Mouse (Mus musculus) liver, embryonic 12.5 days (tissue): ENCODE results near the gene Calcoco1. TPM values are rescaled to one million over a fixed set of nuclear protein-coding genes. Genes with fewer than 3 reads are reported as not detected.
A peak's percentile ranks its signal among the peaks of the same experiment; 100 is the strongest.

Experiments
- ATAC-seq: fragments of 200-750 bp; cut with Nextera tagmentation; 2 replicates; pipeline ENCODE4 v1.8.0; 2017; ENCODE audit warnings: moderate number of reproducible peaks, mild to moderate bottlenecking, moderate library complexity
- H3K27ac ChIP-seq: fragments of 300-500 bp; sonication (generic); 2 replicates; pipeline ENCODE4 v1.5.1; 2016; ENCODE audit warnings: mild to moderate bottlenecking
- H3K27me3 ChIP-seq: fragments of 300-500 bp; sonication (generic); replicated peaks from 2 replicates; pipeline ENCODE4 v1.6.1; 2016; ENCODE audit warnings: mild to moderate bottlenecking, moderate library complexity
- H3K36me3 ChIP-seq: fragments of 300-500 bp; sonication (generic); 2 replicates; pipeline ENCODE4 v1.6.1; 2016; ENCODE audit warnings: mild to moderate bottlenecking, moderate library complexity
- H3K4me1 ChIP-seq: fragments of 300-500 bp; sonication (generic); 2 replicates; pipeline ENCODE4 v1.6.1; 2016
- H3K4me2 ChIP-seq: fragments of 300-500 bp; sonication (generic); 2 replicates; pipeline ENCODE4 v1.6.1; 2016; ENCODE audit warnings: mild to moderate bottlenecking, moderate library complexity
- H3K4me3 ChIP-seq: fragments of 300-500 bp; sonication (generic); 2 replicates; pipeline ENCODE4 v1.5.1; 2016; ENCODE audit warnings: mild to moderate bottlenecking, moderate library complexity
- H3K9ac ChIP-seq: fragments of 300-500 bp; sonication (generic); 2 replicates; pipeline ENCODE4 v1.6.1; 2016; ENCODE audit warnings: mild to moderate bottlenecking, moderate library complexity
- H3K9me3 ChIP-seq: fragments of 300-500 bp; sonication (generic); replicated peaks from 2 replicates; pipeline ENCODE4 v1.6.1; 2016; ENCODE audit warnings: mild to moderate bottlenecking, moderate library complexity
- WGBS: fragments of 180-500 bp; shearing (Covaris S2); methylation state at CpG from one replicate; pipeline ENCODE4 v1.1.7; 2016; ENCODE audit not compliant: insufficient replicate concordance; 5-methylcytosine and 5-hydroxymethylcytosine counted together
- polyA plus RNA-seq: library from polyadenylated mRNA; unstranded; fragments of >200 nt; fragmentation: Nextera tagmentation; extraction: Ambion mirVana; gene quantifications from 2 replicates; pipeline ENCODE4 v1.2.1, GENCODE M21; 2016

Calcoco1 gene
- polyA plus RNA-seq, 1 experiment from 2014 or later, result 8.7 TPM

GRCm38 (mm10) chr15:102736127-102736944, 14.4 kb upstream of the Calcoco1 start:
- peak overlapping the region; percentile 57 for H3K4me2 ChIP-seq
- peak overlapping the region; percentile 26 for H3K4me3 ChIP-seq
- WGBS, result 10% methylated on average over 36 of the region's 36 CpGs
- no peaks in the 10 kb centered on the region for H3K9me3 ChIP-seq
- peaks cover 71% of the 10 kb centered on the region for H3K27me3 ChIP-seq
- ATAC-seq, result no peak
- no peaks in the 10 kb centered on the region for H3K36me3 ChIP-seq
- 0 out of 2 replicates have a peak overlapping the region, but pooled peaks have one; percentile 1 for H3K9ac ChIP-seq
- no peak overlapping the region for H3K27ac ChIP-seq
- H3K4me1 ChIP-seq, result peaks cover 7% of the 10 kb centered on the region; the same call in 1 of the 2 replicates

GRCm38 (mm10) chr15:102735031-102735430, 13.1 kb upstream of the Calcoco1 start:
- Histone ChIP-seq H3K4me2 (no peak overlapping the region), H3K27me3 (peaks cover 64% of the 10 kb centered on the region)

GRCm38 (mm10) chr15:102733759-102734531, 12.0 kb upstream of the Calcoco1 start:
- H3K27me3 ChIP-seq, result peaks cover 58% of the 10 kb centered on the region
- H3K4me2 ChIP-seq, result no peak overlapping the region
- no peak for ATAC-seq

More at GRCm38 (mm10) chr15:102735031-102735430, 13.1 kb upstream of the Calcoco1 start:
- Histone ChIP-seq H3K27ac (no peak overlapping the region), H3K36me3 (no peaks in the 10 kb centered on the region), H3K4me3 (no peak overlapping the region), H3K9ac (no peak overlapping the region), H3K4me1 (peaks cover 7% of the 10 kb centered on the region; the same call in 1 of the 2 replicates), H3K9me3 (no peaks in the 10 kb centered on the region)
- ATAC-seq, result no peak
- WGBS, result 44% methylated on average over 14 of the region's 14 CpGs

GRCm38 (mm10) chr15:102733233-102733632, 11.3 kb upstream of the Calcoco1 start:
- no peaks in the 10 kb centered on the region for H3K9me3 ChIP-seq

More at GRCm38 (mm10) chr15:102733759-102734531, 12.0 kb upstream of the Calcoco1 start:
- WGBS, result 73% methylated on average over 28 of the region's 28 CpGs
- Histone ChIP-seq H3K9ac (no peak overlapping the region), H3K4me3 (no peak overlapping the region), H3K27ac (no peak overlapping the region), H3K4me1 (peaks cover 7% of the 10 kb centered on the region; the same call in 1 of the 2 replicates), H3K36me3 (no peaks in the 10 kb centered on the region), H3K9me3 (no peaks in the 10 kb centered on the region)

GRCm38 (mm10) chr15:102732406-102732805, 10.4 kb upstream of the Calcoco1 start:
- Histone ChIP-seq H3K36me3 (no peaks in the 10 kb centered on the region), H3K27me3 (peaks cover 63% of the 10 kb centered on the region), H3K4me2 (no peak overlapping the region), H3K9ac (no peak overlapping the region), H3K4me3 (no peak overlapping the region), H3K4me1 (peaks cover 7% of the 10 kb centered on the region; the same call in 1 of the 2 replicates), H3K27ac (no peak overlapping the region), H3K9me3 (no peaks in the 10 kb centered on the region)
- no peak for ATAC-seq
- WGBS, result 73% methylated on average over 6 of the region's 6 CpGs

More at GRCm38 (mm10) chr15:102733233-102733632, 11.3 kb upstream of the Calcoco1 start:
- Histone ChIP-seq H3K9ac (no peak overlapping the region), H3K4me3 (no peak overlapping the region), H3K4me1 (peaks cover 7% of the 10 kb centered on the region; the same call in 1 of the 2 replicates), H3K27me3 (peaks cover 61% of the 10 kb centered on the region), H3K27ac (no peak overlapping the region), H3K4me2 (no peak overlapping the region), H3K36me3 (no peaks in the 10 kb centered on the region)
- ATAC-seq, result no peak
- 64% methylated on average over 5 of the region's 5 CpGs for WGBS

GRCm38 (mm10) chr15:102727951-102728350, 6.0 kb upstream of the Calcoco1 start:
- Histone ChIP-seq H3K4me3 (no peak overlapping the region), H3K9me3 (no peaks in the 10 kb centered on the region), H3K4me2 (no peak overlapping the region), H3K27ac (no peak overlapping the region), H3K36me3 (no peaks in the 10 kb centered on the region), H3K27me3 (peaks cover 19% of the 10 kb centered on the region; the same call in 1 of the 2 replicates), H3K4me1 (no peaks in the 10 kb centered on the region), H3K9ac (no peak overlapping the region)
- no peak for ATAC-seq
- 40% methylated on average over 2 of the region's 2 CpGs for WGBS

GRCm38 (mm10) chr15:102723358-102724135, 1.6 kb upstream of the Calcoco1 start:
- Histone ChIP-seq H3K4me3 (no peak overlapping the region), H3K36me3 (no peaks in the 10 kb centered on the region), H3K4me1 (peaks cover 19% of the 10 kb centered on the region), H3K9me3 (no peaks in the 10 kb centered on the region), H3K27me3 (peaks cover 7% of the 10 kb centered on the region; the same call in 1 of the 2 replicates), H3K4me2 (no peak overlapping the region), H3K9ac (no peak overlapping the region), H3K27ac (no peak overlapping the region)
- no peak for ATAC-seq
- 75% methylated on average over 10 of the region's 10 CpGs for WGBS

GRCm38 (mm10) chr15:102722500-102722931, 538 bp upstream of the Calcoco1 start:
- Histone ChIP-seq H3K27me3 (no peaks in the 10 kb centered on the region; the same call in 1 of the 2 replicates), H3K4me1 (peaks cover 19% of the 10 kb centered on the region), H3K9me3 (no peaks in the 10 kb centered on the region), H3K27ac (no peak overlapping the region), H3K9ac (no peak overlapping the region), H3K4me2 (peak overlapping the region; percentile 86), H3K36me3 (no peaks in the 10 kb centered on the region), H3K4me3 (peak overlapping the region; percentile 76)
- 58% methylated on average over 4 of the region's 4 CpGs for WGBS
- peak; percentile 5; the same call in 1 of the 2 replicates for ATAC-seq

GRCm38 (mm10) chr15:102721016-102721898, 721 bp downstream of the Calcoco1 start:
- Histone ChIP-seq H3K4me1 (peaks cover 19% of the 10 kb centered on the region), H3K9ac (peak overlapping the region; percentile 78), H3K4me2 (peak overlapping the region; percentile 86), H3K4me3 (peak overlapping the region; percentile 76), H3K27me3 (peaks cover 1% of the 10 kb centered on the region; the same call in 1 of the 2 replicates), H3K36me3 (no peaks in the 10 kb centered on the region), H3K27ac (no peak overlapping the region; the same call in 1 of the 2 replicates), H3K9me3 (no peaks in the 10 kb centered on the region)
- WGBS, result 17% methylated on average over 14 of the region's 14 CpGs
- peak; percentile 14 for ATAC-seq

- ATAC-seq, result no peak
- 72% methylated on average over 12 of the region's 12 CpGs for WGBS
- H3K9me3 ChIP-seq, result no peaks in the 10 kb centered on the region
- H3K4me3 ChIP-seq, result no peak overlapping the region
- no peak overlapping the region for H3K4me2 ChIP-seq
- H3K36me3 ChIP-seq, result peaks cover 4% of the 10 kb centered on the region; the same call in 1 of the 2 replicates
- no peak overlapping the region for H3K27ac ChIP-seq
- H3K27me3 ChIP-seq, result peaks cover 10% of the 10 kb centered on the region; the same call in 1 of the 2 replicates
- H3K4me1 ChIP-seq, result peaks cover 8% of the 10 kb centered on the region
- no peak overlapping the region for H3K9ac ChIP-seq
Measured at GRCm38 (mm10) chr15:102716132-102716531, 5.8 kb downstream of the Calcoco1 start.
